Mouse (Mus musculus): ENCODE data around the gene Fam217b. TPM values are rescaled to one million over a fixed set of nuclear protein-coding genes. Genes with fewer than 3 reads are reported as not detected.

Fam217b gene
- polyA plus RNA-seq (2015; fragmentation: Nextera tagmentation; extraction: Ambion mirVana): 3.5 and 4.2 TPM in 2 replicates

DNA sequence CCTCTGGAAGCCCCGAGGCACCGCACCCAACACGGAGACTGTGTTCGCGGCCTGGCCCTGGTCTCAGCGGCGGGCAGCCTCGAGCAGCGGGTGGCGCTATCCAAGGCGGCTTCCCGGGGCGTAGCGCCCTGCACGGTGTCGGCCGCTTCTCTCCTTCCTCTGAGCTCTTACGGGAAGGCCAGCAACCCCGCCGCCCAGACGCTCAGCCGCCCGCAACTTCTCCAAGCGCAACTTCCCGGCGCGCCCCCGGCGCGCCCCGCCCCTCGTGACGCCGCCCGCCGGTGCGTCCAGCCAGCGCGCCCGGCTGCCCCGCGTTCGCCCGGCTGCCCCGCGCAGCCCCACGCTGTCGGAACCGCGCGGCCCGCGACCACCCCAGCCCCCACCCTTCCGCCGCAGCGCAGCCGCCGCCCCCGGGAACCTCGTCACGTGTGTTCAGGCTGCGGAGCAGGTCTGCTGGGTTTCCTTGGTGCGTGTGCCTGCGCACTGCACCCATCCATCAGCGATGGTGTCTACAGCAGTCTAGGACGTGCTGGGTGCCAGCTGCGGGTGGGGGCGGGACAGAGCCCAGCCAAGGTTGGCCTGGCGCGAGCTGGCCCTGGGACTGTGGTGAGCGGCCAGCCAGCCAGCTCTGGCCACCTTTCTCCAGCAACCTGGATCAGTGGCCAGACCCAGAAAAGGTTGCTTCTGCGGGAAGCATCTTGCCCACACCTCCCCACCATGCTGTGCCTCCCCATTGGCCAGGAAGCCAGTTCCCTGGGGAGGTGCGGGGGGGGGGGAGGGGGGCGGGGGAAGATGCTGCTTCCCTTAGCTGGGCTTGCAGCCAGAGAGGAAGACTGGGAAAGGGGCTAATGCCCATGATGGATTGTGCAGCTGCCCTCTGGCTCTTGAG, at the start of gene Fam217b, which contains the start of gene Ppp1r3d:
Gene Fam217b, plus strand, starts transcription at position 264 of the 889 bp plus-strand sequence.
Gene Ppp1r3d, minus strand, starts transcription at position 212 of the 889 bp plus-strand sequence.
- H3K27ac ChIP-seq (ENCODE audit: low read length): peak within 1 kb of the TSS; percentile 38

DNA sequence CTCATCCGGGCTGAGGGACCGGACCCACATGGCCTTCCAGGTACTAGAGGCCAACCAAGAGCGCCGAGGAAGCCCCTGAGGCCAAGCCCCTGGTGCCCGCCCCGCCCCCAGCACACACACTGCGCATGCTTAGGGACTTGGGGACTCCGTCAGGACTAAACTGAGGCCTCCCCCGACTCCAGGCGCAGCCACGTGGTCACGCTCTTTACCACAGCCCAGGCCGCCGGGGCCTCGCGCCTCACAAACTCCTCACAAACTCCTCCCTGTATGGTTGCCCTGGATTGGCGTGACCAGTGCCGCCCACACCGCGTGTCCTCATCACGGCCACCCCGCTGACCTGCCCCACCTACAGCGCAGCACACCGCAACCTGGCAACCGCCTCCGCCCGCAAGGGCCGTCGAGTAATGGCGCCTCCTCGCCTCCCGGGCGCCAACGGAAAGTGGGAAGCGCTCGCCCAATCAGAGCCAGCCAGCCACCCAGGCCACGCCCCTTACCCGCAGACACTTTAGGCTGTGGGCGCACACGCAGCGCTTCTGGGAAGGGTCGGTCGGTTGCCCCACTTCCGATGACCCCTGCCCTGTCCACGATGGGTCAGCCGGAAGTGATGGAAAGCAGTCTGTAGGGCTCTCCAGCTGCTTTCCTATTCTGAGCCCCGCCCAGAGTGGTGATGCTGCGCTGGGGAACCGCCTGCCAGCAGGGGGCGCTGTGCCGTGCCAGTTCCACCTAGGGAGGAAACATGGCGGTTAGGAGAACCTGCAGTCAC, 7.1 kb upstream of the Fam217b start, which contains the start of gene Sycp2:
Gene Sycp2, minus strand, starts transcription at position 633 of the 763 bp plus-strand sequence.
- DNase-seq (ENCODE audit: low spot score) (no peak), ATAC-seq (peak; percentile 26; the same call in 1 of the 2 replicates)
- TF ChIP-seq EP300 (IDR thresholded peaks at IDR 0.05) (no peak), CTCF (IDR thresholded peaks at IDR 0.05) (peak; percentile 44)
- H3K9me3 ChIP-seq (ENCODE audit: low read length): no peaks in the 10 kb centered on the region
- H3K4me1 ChIP-seq (ENCODE audit: insufficient read depth, low read depth, low read length): no peaks in the 10 kb centered on the region; the same call in 1 of the 2 replicates
- no peaks in the 10 kb centered on the region for H3K36me3 ChIP-seq (ENCODE audit: insufficient read depth, low read length)
- no peak within 1 kb of the TSS for H3K4me3 ChIP-seq (ENCODE audit: low read depth, low read length)
- no peak within 1 kb of the TSS for H3K9ac ChIP-seq (replicated peaks; ENCODE audit: low read depth)
- H3K27me3 ChIP-seq (replicated peaks; ENCODE audit: insufficient read depth, low read length): 0 out of 2 replicates have a peak, but pooled peaks cover 2% of the 10 kb centered on the region
- H3K27ac ChIP-seq (ENCODE audit: low read length): no peak within 1 kb of the TSS
- WGBS: 85% methylated on average over 50 of the region's 52 CpGs
- no peak within 1 kb of the TSS for H3K4me2 ChIP-seq (replicated peaks; ENCODE audit: low read depth, low read length)

More for the DNA sequence above, at the start of gene Fam217b, which contains the start of gene Ppp1r3d:
- H3K9me3 ChIP-seq (ENCODE audit: low read length): no peaks in the 10 kb centered on the region
- H3K4me2 ChIP-seq (replicated peaks; ENCODE audit: low read depth, low read length): peak within 1 kb of the TSS; percentile 95
- DNase-seq (ENCODE audit: low spot score) (peak; percentile 63), ATAC-seq (peak; percentile 76)
- H3K4me1 ChIP-seq (ENCODE audit: insufficient read depth, low read depth, low read length): peaks cover 7% of the 10 kb centered on the region
- no peaks in the 10 kb centered on the region for H3K36me3 ChIP-seq (ENCODE audit: insufficient read depth, low read length)
- 0 out of 2 replicates have a peak, but pooled peaks cover 2% of the 10 kb centered on the region for H3K27me3 ChIP-seq (replicated peaks; ENCODE audit: insufficient read depth, low read length)
- 0% methylated on average over 46 of the region's 74 CpGs for WGBS
- H3K4me3 ChIP-seq (ENCODE audit: low read depth, low read length): peak within 1 kb of the TSS; percentile 67
- H3K9ac ChIP-seq (replicated peaks; ENCODE audit: low read depth): peak within 1 kb of the TSS; percentile 16
- TF ChIP-seq EP300 (IDR thresholded peaks at IDR 0.05) (no peak), CTCF (IDR thresholded peaks at IDR 0.05) (peak; percentile 47)

DNA sequence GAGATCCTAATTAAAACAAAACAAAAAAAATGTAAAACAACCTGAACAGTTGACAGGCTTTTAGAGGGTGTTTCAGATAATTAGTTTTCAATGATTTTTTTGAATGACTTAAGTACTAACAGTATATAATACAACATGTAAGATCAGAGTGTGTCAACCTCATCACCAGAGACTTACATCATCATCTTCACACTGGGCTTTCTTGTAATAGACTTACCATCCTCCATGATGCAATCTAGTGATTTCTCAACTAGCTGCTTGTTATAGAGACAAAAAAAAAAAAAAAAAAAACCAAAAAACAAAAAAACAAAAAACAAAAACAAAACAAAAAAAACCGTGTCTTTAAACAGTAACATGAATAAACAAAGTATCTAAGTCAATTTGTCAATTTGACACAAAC, 5.3 kb upstream of the Fam217b start:
- Histone ChIP-seq H3K4me1 (ENCODE audit: insufficient read depth, low read depth, low read length) (peaks cover 7% of the 10 kb centered on the region), H3K4me2 (replicated peaks; ENCODE audit: low read depth, low read length) (no peak overlapping the region), H3K9me3 (ENCODE audit: low read length) (no peaks in the 10 kb centered on the region), H3K4me3 (ENCODE audit: low read depth, low read length) (no peak overlapping the region), H3K9ac (replicated peaks; ENCODE audit: low read depth) (no peak overlapping the region), H3K27ac (ENCODE audit: low read length) (no peak overlapping the region), H3K36me3 (ENCODE audit: insufficient read depth, low read length) (no peaks in the 10 kb centered on the region), H3K27me3 (replicated peaks; ENCODE audit: insufficient read depth, low read length) (0 out of 2 replicates have a peak, but pooled peaks cover 2% of the 10 kb centered on the region)
- TF ChIP-seq CTCF (IDR thresholded peaks at IDR 0.05) (no peak), EP300 (IDR thresholded peaks at IDR 0.05) (no peak)
- 12% methylated on average over 1 of the region's 1 CpGs for WGBS
- ATAC-seq (no peak), DNase-seq (ENCODE audit: low spot score) (peak; percentile 55)

DNA sequence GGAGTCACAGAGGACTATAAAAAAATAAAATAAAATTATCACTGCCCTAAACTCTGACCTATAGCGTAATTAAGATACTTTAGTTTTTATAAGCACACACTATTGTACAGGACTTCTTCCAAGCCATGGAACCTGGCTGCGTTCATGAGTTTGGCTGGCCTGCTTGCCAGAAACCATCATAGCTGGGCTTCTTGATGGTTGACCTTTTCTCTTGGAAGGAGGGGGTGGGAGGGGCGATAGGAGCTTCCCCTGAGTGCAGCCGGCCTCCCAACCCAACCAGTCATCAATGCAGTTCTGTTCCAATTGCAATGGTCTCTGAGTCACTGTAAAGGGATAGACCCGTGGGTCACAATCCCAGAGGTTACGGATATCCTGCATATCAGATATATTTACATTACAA, 4.0 kb upstream of the Fam217b start:
- DNase-seq (ENCODE audit: low spot score): no peak
- 0 out of 2 replicates have a peak, but pooled peaks cover 2% of the 10 kb centered on the region for H3K27me3 ChIP-seq (replicated peaks; ENCODE audit: insufficient read depth, low read length)
- H3K9ac ChIP-seq (replicated peaks; ENCODE audit: low read depth): no peak overlapping the region
- no peak overlapping the region for H3K27ac ChIP-seq (ENCODE audit: low read length)
- ATAC-seq: no peak
- peaks cover 7% of the 10 kb centered on the region for H3K4me1 ChIP-seq (ENCODE audit: insufficient read depth, low read depth, low read length)
- TF ChIP-seq CTCF (IDR thresholded peaks at IDR 0.05): no peak
- TF ChIP-seq EP300 (IDR thresholded peaks at IDR 0.05): no peak
- no peak overlapping the region for H3K4me2 ChIP-seq (replicated peaks; ENCODE audit: low read depth, low read length)
- no peaks in the 10 kb centered on the region for H3K36me3 ChIP-seq (ENCODE audit: insufficient read depth, low read length)
- WGBS: 74% methylated on average over 6 of the region's 6 CpGs
- H3K4me3 ChIP-seq (ENCODE audit: low read depth, low read length): no peak overlapping the region
- no peaks in the 10 kb centered on the region for H3K9me3 ChIP-seq (ENCODE audit: low read length)

DNA sequence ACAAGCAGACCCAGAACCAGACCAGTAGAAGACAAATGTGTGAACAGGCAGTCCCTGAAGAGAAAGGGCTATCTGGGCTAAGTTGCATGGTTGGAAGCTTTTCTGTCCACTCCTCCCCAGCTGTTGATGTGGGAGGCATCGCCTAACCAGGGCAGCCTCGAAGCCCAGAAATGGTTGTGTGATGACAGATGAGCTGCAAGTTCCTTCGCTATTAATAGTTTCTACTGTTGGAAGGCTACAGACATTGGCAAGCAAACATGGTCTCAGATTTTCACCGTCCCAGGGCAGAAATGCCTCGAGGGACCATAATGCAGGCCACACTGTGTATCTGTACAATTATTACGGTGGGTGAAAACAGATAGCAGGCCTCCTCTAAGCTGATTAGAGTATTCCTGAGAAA, 1.7 kb upstream of the Fam217b start:
- Histone ChIP-seq H3K9ac (replicated peaks; ENCODE audit: low read depth) (no peak overlapping the region), H3K27ac (ENCODE audit: low read length) (no peak overlapping the region), H3K4me3 (ENCODE audit: low read depth, low read length) (no peak overlapping the region), H3K4me2 (replicated peaks; ENCODE audit: low read depth, low read length) (no peak overlapping the region), H3K27me3 (replicated peaks; ENCODE audit: insufficient read depth, low read length) (0 out of 2 replicates have a peak, but pooled peaks cover 2% of the 10 kb centered on the region), H3K9me3 (ENCODE audit: low read length) (no peaks in the 10 kb centered on the region), H3K4me1 (ENCODE audit: insufficient read depth, low read depth, low read length) (peaks cover 7% of the 10 kb centered on the region), H3K36me3 (ENCODE audit: insufficient read depth, low read length) (no peaks in the 10 kb centered on the region)
- no peak for TF ChIP-seq CTCF (IDR thresholded peaks at IDR 0.05)
- TF ChIP-seq EP300 (IDR thresholded peaks at IDR 0.05): no peak
- DNase-seq (ENCODE audit: low spot score): peak; percentile 68
- ATAC-seq: peak; percentile 11; the same call in 1 of the 2 replicates
- WGBS: 47% methylated on average over 6 of the region's 6 CpGs
